Mouse (Mus musculus) cerebellum, adult 2 months (tissue): ENCODE measurements around the gene Cd7.
A peak's percentile ranks its signal among the peaks of the same experiment; 100 is the strongest.

Experiments used
- CTCF ChIP-seq: fragments of 200-500 bp; IDR thresholded peaks from 2 replicates; pipeline ENCODE4 v1.5.1; 2011; ENCODE audit warnings: low read depth, mild to moderate bottlenecking, control low read depth, low read length, moderate library complexity, borderline replicate concordance; ENCODE audit not compliant: insufficient read depth
- POLR2A ChIP-seq: fragments of 200-500 bp; IDR thresholded peaks from 2 replicates; pipeline ENCODE4 v1.6.1; 2011; ENCODE audit warnings: low read length, control low read depth, borderline replicate concordance; ENCODE audit not compliant: insufficient read depth

DNA sequence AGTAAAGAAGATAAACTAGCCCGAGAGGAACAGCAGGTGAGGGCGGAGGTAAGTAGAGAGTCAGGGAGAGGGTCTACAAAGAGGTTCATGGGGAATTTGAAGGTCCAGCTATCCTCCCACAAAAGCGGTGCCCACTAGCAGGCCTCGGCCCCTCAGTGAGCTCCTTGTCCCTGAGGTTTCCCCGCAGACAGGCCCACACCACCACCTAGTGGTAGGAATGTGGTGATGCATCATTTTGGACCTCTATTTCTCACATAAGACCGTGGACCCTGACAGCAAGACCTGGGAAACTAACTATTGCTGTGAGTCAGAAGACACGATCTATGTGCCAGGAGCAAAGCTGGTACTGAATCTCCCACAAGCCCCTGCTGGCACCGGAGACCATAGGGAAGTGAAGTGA is 14.3 kb upstream of the Cd7 start:
- TF ChIP-seq CTCF (peak; percentile 96), POLR2A (no peak)
